Mouse (Mus musculus): ENCODE results near the gene Tubb5. TPM values are rescaled to one million over a fixed set of nuclear protein-coding genes. Genes with fewer than 3 reads are reported as not detected.

Gene Tubb5
- polyA plus RNA-seq, 1 experiment from 2014 or later, result 654 TPM

DNA sequence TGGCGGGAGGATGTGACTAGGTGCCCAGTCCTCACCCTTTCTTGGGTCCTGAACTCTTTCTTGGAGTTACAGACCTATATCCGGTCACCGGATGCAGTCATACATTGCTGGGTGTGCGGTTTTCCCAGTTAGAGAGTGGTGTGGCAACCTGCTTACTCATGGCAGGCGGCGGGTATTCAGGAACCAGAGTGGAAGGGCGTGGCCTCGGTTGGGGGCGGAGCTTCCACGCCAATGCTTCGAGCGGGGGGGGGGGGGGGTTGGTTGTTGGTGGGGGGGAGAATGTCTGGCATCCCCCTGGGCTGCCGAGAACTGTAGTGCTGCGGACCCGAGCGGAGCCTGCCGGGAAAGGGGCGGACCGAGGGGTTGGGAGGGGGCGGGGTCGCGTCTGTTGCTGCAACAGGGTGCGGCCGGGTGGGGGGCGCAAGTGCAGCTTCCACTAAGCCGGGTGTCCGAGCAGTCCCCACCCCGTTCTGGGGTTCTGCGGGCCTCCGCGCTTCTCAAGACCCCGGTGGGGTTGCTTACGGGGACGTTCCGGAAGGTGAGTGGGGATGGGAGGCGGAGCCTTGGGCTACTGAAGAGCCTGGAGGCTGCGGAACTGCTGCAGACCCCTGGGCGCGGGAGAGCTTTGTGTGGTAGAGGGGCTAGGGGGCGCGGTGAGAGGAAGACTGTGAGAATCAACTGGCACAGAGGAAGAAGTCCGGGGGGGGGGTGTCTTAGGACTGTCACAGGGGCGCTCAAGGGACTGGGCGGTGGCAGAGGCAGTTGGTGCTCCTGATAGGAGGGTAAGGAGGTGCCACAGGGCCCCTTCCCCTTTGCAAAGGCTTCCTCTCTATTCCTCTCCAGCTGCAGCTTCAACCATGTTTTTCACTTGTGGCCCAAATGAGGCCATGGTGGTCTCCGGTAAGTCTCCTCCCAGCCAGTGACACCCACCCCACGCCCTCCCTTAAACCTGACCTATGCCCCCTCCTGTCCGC, 14.9 kb downstream of the Tubb5 start, which contains the start of gene Flot1:
Flot1 (plus strand) TSS at position 267 of the 974 bp plus-strand sequence.
- peak; percentile 87 for ATAC-seq (replicated peaks; ENCODE audit: extremely low read depth, insufficient read depth, low FRiP score)
- H3K4me1 ChIP-seq (ENCODE audit: control insufficient read depth, insufficient read depth, low read length), result peaks cover 14% of the 10 kb centered on the region
- H3K27me3 ChIP-seq (ENCODE audit: control insufficient read depth, insufficient read depth, low read length), result no peaks in the 10 kb centered on the region
- peaks cover 24% of the 10 kb centered on the region for H3K36me3 ChIP-seq (ENCODE audit: control insufficient read depth, insufficient read depth)
- H3K4me3 ChIP-seq (ENCODE audit: low read length), result peak within 1 kb of the TSS; percentile 68
- under 1% methylated on average over 45 of the region's 47 CpGs for WGBS
- H3K9ac ChIP-seq (ENCODE audit: low read length), result peak within 1 kb of the TSS; percentile 86
- H3K9me3 ChIP-seq (replicated peaks; ENCODE audit: control insufficient read depth, low read length), result peaks cover 4% of the 10 kb centered on the region; the same call in 1 of the 2 replicates
- peak within 1 kb of the TSS; percentile 93 for H3K4me2 ChIP-seq (ENCODE audit: low read depth, low read length)
- H3K27ac ChIP-seq (ENCODE audit: low read length), result peak within 1 kb of the TSS; percentile 95

DNA sequence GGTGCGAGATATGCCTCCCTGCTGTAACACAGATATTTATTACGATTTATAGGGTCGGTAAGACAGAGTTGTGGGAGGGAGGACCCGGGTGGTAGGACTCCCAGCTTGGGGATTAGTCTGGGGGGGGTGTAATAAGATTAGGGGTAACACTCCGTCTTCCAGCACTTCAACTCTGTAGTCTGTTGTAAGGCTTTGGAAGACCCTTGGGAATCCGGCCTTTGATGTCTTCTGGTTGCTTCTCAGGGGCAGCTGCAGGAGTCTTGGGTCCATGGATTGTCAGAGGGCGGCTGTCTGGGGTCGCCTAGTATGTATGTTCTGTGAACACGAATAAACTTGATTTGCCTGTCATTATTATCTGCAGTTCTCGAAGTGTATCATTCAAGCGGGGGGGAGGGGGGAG, 15.5 kb downstream of the Tubb5 start:
- peak overlapping the region; percentile 86 for H3K9ac ChIP-seq (ENCODE audit: low read length)
- peaks cover 18% of the 10 kb centered on the region for H3K36me3 ChIP-seq (ENCODE audit: control insufficient read depth, insufficient read depth)
- peak overlapping the region; percentile 93 for H3K4me2 ChIP-seq (ENCODE audit: low read depth, low read length)
- no peaks in the 10 kb centered on the region for H3K27me3 ChIP-seq (ENCODE audit: control insufficient read depth, insufficient read depth, low read length)
- 2% methylated on average over 11 of the region's 11 CpGs for WGBS
- H3K9me3 ChIP-seq (replicated peaks; ENCODE audit: control insufficient read depth, low read length), result peaks cover 1% of the 10 kb centered on the region; the same call in 1 of the 2 replicates
- H3K4me1 ChIP-seq (ENCODE audit: control insufficient read depth, insufficient read depth, low read length), result peaks cover 14% of the 10 kb centered on the region
- H3K4me3 ChIP-seq (ENCODE audit: low read length), result peak overlapping the region; percentile 68
- ATAC-seq (replicated peaks; ENCODE audit: extremely low read depth, insufficient read depth, low FRiP score), result no peak
- peak overlapping the region; percentile 95 for H3K27ac ChIP-seq (ENCODE audit: low read length)

DNA sequence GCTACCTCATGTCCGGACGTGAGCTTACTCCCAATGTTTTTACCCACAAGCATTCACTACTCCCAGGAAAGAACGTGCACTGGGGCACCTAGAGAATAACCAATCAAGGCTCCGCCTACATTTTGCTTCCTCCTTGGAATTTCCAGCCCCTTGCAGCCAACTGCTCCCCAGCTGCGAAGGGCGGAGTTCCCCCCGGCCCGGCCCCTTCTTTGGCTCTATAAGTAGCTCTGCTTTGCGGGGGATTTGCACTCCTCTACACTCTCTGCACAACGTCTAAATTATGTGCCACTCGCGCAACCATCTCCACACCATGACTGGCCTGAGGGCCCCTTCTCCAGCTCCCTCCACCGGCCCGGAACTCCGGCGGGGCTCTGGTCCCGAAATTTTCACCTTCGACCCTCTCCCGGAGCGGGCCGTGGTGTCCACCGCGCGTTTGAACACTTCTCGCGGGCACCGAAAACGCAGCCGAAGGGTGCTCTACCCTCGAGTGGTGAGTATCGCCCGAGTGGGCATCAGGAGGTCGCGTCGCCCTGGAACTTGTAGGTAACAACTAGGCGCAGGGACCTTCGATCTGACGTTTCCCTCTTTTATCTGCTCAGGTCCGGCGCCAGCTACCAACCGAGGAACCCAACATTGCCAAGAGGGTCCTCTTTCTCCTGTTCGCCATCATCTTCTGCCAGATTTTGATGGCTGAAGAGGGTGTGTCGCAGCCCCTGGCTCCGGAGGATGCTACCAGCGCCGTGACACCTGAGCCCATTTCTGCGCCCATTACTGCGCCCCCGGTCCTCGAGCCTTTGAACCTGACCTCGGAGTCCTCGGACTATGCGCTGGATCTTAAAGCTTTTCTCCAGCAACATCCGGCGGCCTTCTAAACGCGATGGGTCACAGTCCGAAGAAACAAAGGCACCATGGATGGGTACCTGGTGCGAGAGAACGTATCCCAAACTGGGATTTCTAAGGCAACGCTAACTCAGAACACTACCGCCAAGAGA, 16.4 kb downstream of the Tubb5 start, which contains the start of gene Ier3:
Ier3 (plus strand) TSS at position 246 of the 992 bp plus-strand sequence.
- Histone ChIP-seq H3K4me3 (ENCODE audit: low read length) (peak within 1 kb of the TSS; percentile 68), H3K27me3 (ENCODE audit: control insufficient read depth, insufficient read depth, low read length) (no peaks in the 10 kb centered on the region), H3K36me3 (ENCODE audit: control insufficient read depth, insufficient read depth) (peaks cover 10% of the 10 kb centered on the region), H3K4me2 (ENCODE audit: low read depth, low read length) (peak within 1 kb of the TSS; percentile 93), H3K9me3 (replicated peaks; ENCODE audit: control insufficient read depth, low read length) (no peaks in the 10 kb centered on the region), H3K27ac (ENCODE audit: low read length) (peak within 1 kb of the TSS; percentile 95), H3K9ac (ENCODE audit: low read length) (peak within 1 kb of the TSS; percentile 86), H3K4me1 (ENCODE audit: control insufficient read depth, insufficient read depth, low read length) (peaks cover 17% of the 10 kb centered on the region)
- peak; percentile 67 for ATAC-seq (replicated peaks; ENCODE audit: extremely low read depth, insufficient read depth, low FRiP score)
- WGBS, result under 1% methylated on average over 62 of the region's 62 CpGs

DNA sequence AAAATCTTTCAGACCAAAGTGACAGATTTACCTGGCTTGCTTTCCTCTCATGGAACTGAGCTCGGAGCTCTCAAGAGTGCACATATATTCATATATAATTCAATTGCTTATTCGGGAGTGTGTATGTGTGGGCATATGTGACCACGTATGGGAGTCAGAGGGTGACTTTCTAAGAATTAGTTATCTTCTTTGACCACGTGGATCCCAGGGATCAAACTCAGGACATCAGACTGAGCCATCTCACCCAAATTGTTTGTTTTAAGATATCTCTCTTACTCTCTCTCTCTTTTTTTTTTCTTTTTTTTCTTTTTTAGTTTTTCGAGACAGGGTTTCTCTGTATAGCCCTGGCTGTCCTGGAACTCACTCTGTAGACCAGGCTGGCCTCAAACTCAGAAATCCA, 18.0 kb downstream of the Tubb5 start:
- ATAC-seq (replicated peaks; ENCODE audit: extremely low read depth, insufficient read depth, low FRiP score), result no peak
- Histone ChIP-seq H3K27ac (ENCODE audit: low read length) (no peak overlapping the region), H3K4me2 (ENCODE audit: low read depth, low read length) (no peak overlapping the region), H3K27me3 (ENCODE audit: control insufficient read depth, insufficient read depth, low read length) (no peaks in the 10 kb centered on the region), H3K4me1 (ENCODE audit: control insufficient read depth, insufficient read depth, low read length) (peaks cover 29% of the 10 kb centered on the region), H3K36me3 (ENCODE audit: control insufficient read depth, insufficient read depth) (no peaks in the 10 kb centered on the region), H3K9ac (ENCODE audit: low read length) (no peak overlapping the region), H3K9me3 (replicated peaks; ENCODE audit: control insufficient read depth, low read length) (no peaks in the 10 kb centered on the region), H3K4me3 (ENCODE audit: low read length) (no peak overlapping the region)
- 74% methylated on average over 5 of the region's 5 CpGs for WGBS

DNA sequence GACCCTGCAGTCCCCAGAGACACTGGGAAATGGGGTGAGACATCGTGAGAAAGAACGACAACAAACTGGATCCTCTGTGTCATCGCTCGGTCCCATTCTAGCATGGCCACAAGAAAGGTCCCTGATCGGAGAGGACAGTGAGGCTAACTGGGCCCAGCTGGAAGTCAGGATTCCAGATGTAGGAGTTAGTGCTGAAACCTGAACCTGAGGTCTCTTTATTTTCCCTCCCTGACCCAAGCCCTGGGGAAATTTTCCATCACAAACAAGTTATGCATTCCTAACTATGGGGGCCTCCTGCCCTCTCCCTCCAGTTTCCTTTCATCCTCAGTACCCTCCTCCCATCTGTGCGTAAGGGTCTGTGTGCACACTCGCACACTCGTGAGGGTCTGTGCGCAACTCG, 20.9 kb downstream of the Tubb5 start:
- H3K36me3 ChIP-seq (ENCODE audit: control insufficient read depth, insufficient read depth), result no peaks in the 10 kb centered on the region
- no peak overlapping the region for H3K27ac ChIP-seq (ENCODE audit: low read length)
- H3K4me2 ChIP-seq (ENCODE audit: low read depth, low read length), result no peak overlapping the region
- no peaks in the 10 kb centered on the region for H3K9me3 ChIP-seq (replicated peaks; ENCODE audit: control insufficient read depth, low read length)
- H3K9ac ChIP-seq (ENCODE audit: low read length), result no peak overlapping the region
- no peaks in the 10 kb centered on the region for H3K27me3 ChIP-seq (ENCODE audit: control insufficient read depth, insufficient read depth, low read length)
- no peak overlapping the region for H3K4me3 ChIP-seq (ENCODE audit: low read length)
- ATAC-seq (replicated peaks; ENCODE audit: extremely low read depth, insufficient read depth, low FRiP score), result no peak
- peaks cover 46% of the 10 kb centered on the region for H3K4me1 ChIP-seq (ENCODE audit: control insufficient read depth, insufficient read depth, low read length)
- 68% methylated on average over 10 of the region's 10 CpGs for WGBS

DNA sequence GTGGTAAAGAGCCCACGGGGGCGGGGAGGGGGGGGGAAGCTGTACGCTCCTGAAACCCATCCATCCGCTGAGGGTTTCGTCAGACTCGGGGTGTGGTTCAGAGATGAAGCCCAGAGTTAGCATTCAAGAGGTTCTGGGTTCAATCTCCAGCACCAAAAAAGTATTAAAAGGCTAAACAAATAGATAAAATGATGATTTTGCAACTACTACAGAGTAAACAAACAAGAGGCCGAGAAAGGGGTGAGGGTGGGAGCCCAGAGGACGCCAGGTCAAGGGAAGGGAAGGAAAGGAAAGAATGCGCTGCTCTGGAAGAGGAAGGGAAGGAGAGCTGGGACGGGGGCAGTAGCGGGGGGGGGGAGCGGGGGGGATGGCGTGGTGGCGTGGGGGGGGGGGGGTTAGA, 21.4 kb downstream of the Tubb5 start:
- no peaks in the 10 kb centered on the region for H3K36me3 ChIP-seq (ENCODE audit: control insufficient read depth, insufficient read depth)
- no peak for ATAC-seq (replicated peaks; ENCODE audit: extremely low read depth, insufficient read depth, low FRiP score)
- H3K27ac ChIP-seq (ENCODE audit: low read length), result no peak overlapping the region
- 69% methylated on average over 8 of the region's 14 CpGs for WGBS
- H3K4me2 ChIP-seq (ENCODE audit: low read depth, low read length), result no peak overlapping the region
- no peaks in the 10 kb centered on the region for H3K9me3 ChIP-seq (replicated peaks; ENCODE audit: control insufficient read depth, low read length)
- H3K4me3 ChIP-seq (ENCODE audit: low read length), result no peak overlapping the region
- no peak overlapping the region for H3K9ac ChIP-seq (ENCODE audit: low read length)
- peaks cover 51% of the 10 kb centered on the region for H3K4me1 ChIP-seq (ENCODE audit: control insufficient read depth, insufficient read depth, low read length)
- no peaks in the 10 kb centered on the region for H3K27me3 ChIP-seq (ENCODE audit: control insufficient read depth, insufficient read depth, low read length)

DNA sequence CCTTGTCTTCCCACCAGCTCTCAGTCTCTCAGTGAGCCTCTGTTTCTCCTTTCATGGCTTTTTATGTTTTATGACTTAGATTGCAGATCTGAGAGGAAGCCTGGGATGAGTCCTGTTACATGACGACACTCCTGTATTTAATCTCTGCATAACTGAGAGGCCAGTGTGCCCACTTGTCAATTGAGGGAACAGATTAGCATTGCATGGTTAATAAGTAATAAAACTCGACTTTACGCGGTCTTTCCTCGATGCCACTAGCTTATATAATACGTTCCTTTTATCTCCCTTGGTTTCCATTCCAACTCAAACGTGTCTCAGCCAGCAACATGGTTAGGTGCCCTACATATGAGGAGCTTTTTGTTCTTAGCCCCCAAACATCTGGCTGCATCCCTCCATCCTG, 22.3 kb downstream of the Tubb5 start:
- Histone ChIP-seq H3K4me1 (ENCODE audit: control insufficient read depth, insufficient read depth, low read length) (peaks cover 57% of the 10 kb centered on the region), H3K9ac (ENCODE audit: low read length) (peak overlapping the region; percentile 32), H3K9me3 (replicated peaks; ENCODE audit: control insufficient read depth, low read length) (no peaks in the 10 kb centered on the region), H3K27ac (ENCODE audit: low read length) (peak overlapping the region; percentile 99), H3K4me3 (ENCODE audit: low read length) (no peak overlapping the region), H3K27me3 (ENCODE audit: control insufficient read depth, insufficient read depth, low read length) (no peaks in the 10 kb centered on the region), H3K4me2 (ENCODE audit: low read depth, low read length) (peak overlapping the region; percentile 15; the same call in 1 of the 2 replicates), H3K36me3 (ENCODE audit: control insufficient read depth, insufficient read depth) (no peaks in the 10 kb centered on the region)
- ATAC-seq (replicated peaks; ENCODE audit: extremely low read depth, insufficient read depth, low FRiP score), result no peak
- WGBS, result 55% methylated on average over 7 of the region's 7 CpGs

DNA sequence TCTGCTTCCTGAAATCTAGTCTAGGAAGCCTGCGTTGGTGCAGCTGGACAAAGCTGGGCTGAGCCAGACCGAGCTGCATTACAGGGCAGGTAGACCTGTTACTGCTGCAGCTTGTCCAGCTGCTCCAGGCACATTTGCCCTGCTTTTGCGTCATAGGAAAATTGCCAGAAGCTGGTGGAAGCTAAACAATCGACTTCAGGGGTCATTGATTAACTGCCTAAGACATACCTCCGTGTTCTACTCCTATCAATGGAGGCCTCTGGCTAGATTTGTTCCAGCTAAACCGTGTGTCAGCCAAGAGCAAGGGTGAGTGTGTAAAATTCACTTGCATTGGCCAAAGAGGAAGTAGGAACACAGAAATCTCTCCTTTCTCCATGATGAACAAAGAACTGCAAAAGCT, 23.4 kb downstream of the Tubb5 start:
- Histone ChIP-seq H3K9me3 (replicated peaks; ENCODE audit: control insufficient read depth, low read length) (no peaks in the 10 kb centered on the region), H3K27me3 (ENCODE audit: control insufficient read depth, insufficient read depth, low read length) (no peaks in the 10 kb centered on the region), H3K4me2 (ENCODE audit: low read depth, low read length) (no peak overlapping the region), H3K9ac (ENCODE audit: low read length) (peak overlapping the region; percentile 57), H3K4me1 (ENCODE audit: control insufficient read depth, insufficient read depth, low read length) (peaks cover 55% of the 10 kb centered on the region), H3K27ac (ENCODE audit: low read length) (peak overlapping the region; percentile 99), H3K36me3 (ENCODE audit: control insufficient read depth, insufficient read depth) (no peaks in the 10 kb centered on the region), H3K4me3 (ENCODE audit: low read length) (no peak overlapping the region)
- 57% methylated on average over 6 of the region's 6 CpGs for WGBS
- no peak for ATAC-seq (replicated peaks; ENCODE audit: extremely low read depth, insufficient read depth, low FRiP score)
